Mouse (Mus musculus) heart, postnatal 14 days (tissue): ENCODE results near the gene Tubb5. TPM values are rescaled to one million over a fixed set of nuclear protein-coding genes. Genes with fewer than 3 reads are reported as not detected.

Source experiments
- DNase-seq, 2 experiments: peaks; one replicate each; pipeline ENCODE4 v3.0.0; 2021 to 2022
- intact Hi-C: fragments of 180-260 bp; cut with DNase I; formaldehyde crosslinking; loops from one replicate; pipeline ENCODE4 v1.15.1; 2025
- long read RNA-seq, 2 experiments: library from polyadenylated mRNA; stranded (forward); transcript quantifications; one replicate each; pipeline ENCODE4 v2.0.0; 2021
- total RNA-seq, 2 experiments: library from RNA; stranded (reverse); gene quantifications; 2 replicates each; pipeline ENCODE4 v1.2.3; 2021

Gene Tubb5
- 100 to 1,000 TPM; 134 to 183 TPM for total RNA-seq
- long read RNA-seq, experiment 1, transcript Tubb5-201 (4 exons, 2,649 nt): major isoform, 314 of 323 reads
- long read RNA-seq, experiment 1, partial matches to known transcripts: 1 of 323 reads
- long read RNA-seq, experiment 1, other reads (novel, unspliced or antisense): 8 of 323 reads
- long read RNA-seq, experiment 2, transcript Tubb5-201 (4 exons, 2,649 nt): major isoform, 201 of 212 reads
- long read RNA-seq, experiment 2, partial matches to known transcripts: 1 of 212 reads
- long read RNA-seq, experiment 2, other reads (novel, unspliced or antisense): 9 of 212 reads

DNA sequence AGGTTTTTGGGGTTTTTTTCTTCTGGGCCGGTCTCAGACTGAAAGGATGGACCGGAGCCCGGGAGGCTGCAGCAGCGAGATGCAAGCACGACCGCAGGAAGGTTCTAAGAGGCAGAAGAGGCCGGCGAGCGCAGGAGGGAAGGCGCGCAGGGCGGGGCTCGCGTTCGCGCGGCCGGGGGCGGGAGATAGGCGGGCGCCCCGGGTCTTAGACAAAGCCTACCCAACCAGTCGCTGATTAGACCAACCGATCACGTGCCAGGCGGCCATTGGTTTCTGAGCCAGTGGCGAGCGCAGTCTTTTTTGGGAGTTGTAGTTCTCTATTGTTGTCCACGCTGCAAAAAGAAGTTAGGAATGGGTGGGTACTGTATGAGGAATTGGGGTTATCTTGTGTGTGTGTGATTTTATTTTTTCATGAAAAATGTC is at the start of gene Tubb5:
TSS of gene Tubb5 (minus strand) at position 185 of the 423 bp plus-strand sequence.
- peak; percentile 96 for DNase-seq
- intact Hi-C loops: loop anchor here (10.0 kb wide), 1 partner anchor 137 kb away; the partner anchor contains the start of gene Gnl1

- DNase-seq: no peak
- intact Hi-C loops: no loop called here
These were observed 49.6 kb upstream of the Tubb5 start for GRCm38 (mm10) chr17:35887725-35888124.

DNA sequence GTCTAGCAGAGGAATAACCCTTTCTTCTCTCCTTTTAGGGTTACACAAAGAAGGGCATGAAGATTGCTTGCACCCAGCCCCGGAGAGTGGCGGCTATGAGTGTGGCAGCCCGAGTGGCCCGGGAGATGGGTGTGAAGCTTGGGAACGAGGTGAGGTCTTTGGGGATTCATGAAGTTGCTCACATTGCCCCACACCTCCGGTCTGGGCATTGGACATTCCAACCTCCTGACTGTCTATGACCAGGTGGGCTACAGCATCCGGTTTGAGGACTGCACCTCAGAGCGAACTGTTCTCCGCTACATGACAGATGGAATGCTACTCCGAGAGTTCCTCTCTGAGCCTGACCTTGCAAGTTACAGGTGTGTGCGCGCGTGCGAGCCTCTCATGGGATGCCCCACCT is 45.7 kb upstream of the Tubb5 start:
- DNase-seq: no peak
- intact Hi-C loops: no loop called here

GRCm38 (mm10) chr17:35882924-35883323 is 44.8 kb upstream of the Tubb5 start:
- intact Hi-C loops: no loop called here

GRCm38 (mm10) chr17:35879245-35880057 is 41.3 kb upstream of the Tubb5 start, which contains the start of gene Dhx16:
Gene Dhx16 (plus strand): TSS chr17:35879819.
- intact Hi-C loops: loop anchor here (5.0 kb wide), 1 partner anchor 33 kb away; the partner anchor contains the start of gene Atat1
- DNase-seq: peak; percentile 95 to 97

More at GRCm38 (mm10) chr17:35882924-35883323, 44.8 kb upstream of the Tubb5 start:
- no peak for DNase-seq

- intact Hi-C loops: loop anchor here (1.0 to 5.0 kb wide), 2 partner anchors 38 to 39 kb away; partner anchors contain the start of gene Atat1
- no peak for DNase-seq
These were observed 36.6 kb upstream of the Tubb5 start for GRCm38 (mm10) chr17:35874721-35875120.

GRCm38 (mm10) chr17:35873774-35874519 is 35.8 kb upstream of the Tubb5 start:
- intact Hi-C loops: loop anchor here (1.0 kb wide), 1 partner anchor 135 kb away; no protein-coding TSS in a partner anchor
- peak; percentile 95 for DNase-seq

DNA sequence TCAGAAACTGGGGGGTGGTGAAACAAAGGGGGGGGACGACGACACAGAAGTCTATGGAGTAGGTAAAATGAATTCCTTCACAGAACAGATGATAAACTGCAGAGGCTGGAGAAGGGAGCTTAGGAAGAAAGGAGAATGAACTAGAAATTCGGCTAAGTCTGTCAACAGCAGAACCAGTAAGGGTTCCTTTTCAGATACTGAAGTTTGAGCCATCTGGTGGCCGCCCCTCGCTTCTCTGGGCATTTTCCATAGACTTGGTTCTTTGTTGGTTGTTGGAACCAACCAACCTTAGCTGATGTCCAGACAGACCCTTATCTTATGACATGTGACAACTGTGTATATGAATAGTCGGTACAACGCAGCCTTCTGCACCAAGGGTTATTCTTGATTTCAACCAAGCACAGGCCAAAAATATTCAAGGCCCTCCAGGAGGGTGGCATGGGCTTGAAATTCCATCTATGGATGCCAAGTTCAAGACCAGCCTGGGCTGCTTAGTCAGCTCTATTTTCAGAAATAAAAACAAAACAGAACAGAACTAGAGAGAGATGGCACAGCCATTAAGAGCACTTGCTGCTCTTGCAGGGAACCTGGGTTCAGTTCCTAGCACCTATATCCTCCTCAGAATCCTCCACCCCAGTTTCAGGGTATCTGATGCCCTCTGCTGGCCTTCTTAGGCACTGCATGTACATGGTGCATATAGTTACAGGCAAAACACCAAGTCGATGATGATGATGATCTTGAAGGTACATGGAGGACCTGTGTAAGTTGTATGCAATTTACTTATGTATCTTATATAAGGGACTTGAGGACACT is 33.0 kb upstream of the Tubb5 start:
- DNase-seq: peak; percentile 29 to 56
- intact Hi-C loops: no loop called here

DNA sequence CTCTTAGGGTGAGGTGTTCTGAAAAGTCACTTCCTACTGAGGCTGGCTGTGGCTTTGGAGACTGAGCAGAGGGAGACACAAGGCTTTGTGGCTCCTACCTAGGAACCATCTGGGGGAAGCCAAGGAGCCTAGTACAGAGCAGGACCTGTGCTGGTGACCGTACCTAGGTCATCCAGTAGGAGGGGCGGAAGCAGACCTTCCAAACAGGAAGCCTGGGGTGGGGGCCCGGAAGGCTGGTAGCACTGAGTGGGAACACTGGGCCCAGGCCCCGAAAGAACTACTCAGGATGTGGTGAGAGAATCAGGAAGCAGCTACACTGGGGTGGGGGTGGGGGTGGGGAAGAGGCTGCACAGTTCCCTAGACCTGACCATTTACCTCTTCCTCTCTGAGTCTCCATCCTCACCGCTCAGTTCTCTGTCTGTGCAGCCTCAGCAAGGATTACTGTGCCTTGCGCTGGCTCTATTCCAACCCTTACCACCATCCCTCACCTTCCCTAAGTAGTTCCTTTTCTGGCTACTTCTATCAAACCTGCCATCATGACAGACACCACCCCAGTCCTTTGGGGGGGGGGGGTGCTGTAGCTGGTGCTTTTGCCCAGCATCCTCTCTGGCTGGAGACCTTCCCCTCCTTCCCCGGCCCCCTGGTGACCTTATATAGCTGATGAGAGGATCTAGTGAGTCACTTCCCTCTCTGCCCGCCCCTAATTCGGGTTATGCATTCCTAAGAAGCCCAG is 32.2 kb upstream of the Tubb5 start:
- intact Hi-C loops: no loop called here
- peak; percentile 70 to 75 for DNase-seq

DNA sequence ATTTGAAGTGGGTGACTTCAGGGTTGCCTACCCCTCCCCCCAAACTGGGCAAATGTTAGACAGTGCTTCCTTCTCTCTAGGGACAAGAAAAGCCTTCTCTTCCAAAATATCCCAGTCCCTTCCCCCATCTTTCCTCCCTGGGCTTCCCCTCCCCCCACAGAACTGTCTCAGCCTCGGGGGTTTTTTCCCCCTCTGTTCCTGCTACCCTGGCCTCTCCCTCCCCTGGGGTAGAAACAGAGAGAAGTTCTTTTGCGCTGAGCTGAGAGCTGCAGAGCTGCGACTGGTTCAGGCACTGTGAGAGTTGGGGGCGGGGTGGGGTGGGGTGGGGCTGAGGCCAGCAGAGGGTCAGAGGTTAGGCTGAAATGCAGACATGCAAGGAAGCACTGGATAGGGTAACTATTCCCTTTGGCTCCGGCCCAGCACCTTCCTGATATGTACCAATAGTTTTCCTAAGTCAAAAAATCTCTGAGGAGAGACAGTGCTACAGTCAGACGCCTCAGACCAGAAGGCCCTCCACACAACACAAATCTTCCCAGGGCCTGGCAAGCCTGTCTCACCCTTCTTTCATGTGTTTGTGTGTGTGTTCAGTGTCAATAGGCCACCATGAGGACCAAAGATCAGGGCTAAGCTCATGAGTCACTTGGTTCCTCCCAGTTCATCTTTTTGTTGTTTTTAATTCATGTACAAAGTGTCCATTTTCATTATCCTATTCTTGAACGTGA is 31.4 kb upstream of the Tubb5 start:
- DNase-seq: peak; percentile 60 to 61
- intact Hi-C loops: no loop called here

DNA sequence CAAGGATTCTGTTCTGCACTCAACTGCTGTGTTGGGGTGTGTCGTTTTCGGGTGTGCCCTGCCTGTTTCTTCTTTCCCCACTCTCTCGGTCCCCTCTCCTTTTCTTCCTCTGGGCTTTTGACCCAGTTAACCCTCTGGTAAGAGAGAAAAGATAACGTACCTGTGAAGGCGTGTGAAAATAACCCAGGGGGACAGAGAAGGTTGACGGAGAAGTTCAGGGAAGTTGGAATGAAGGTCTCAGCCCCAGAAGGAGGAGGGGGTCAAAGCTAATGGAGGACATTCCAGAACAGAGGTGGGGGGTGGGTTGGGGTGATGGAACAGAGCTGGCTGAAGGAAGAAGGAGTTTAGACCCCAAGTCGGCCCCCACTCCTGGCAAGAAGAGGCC is 30.8 kb upstream of the Tubb5 start:
- intact Hi-C loops: no loop called here
- no peak for DNase-seq

DNA sequence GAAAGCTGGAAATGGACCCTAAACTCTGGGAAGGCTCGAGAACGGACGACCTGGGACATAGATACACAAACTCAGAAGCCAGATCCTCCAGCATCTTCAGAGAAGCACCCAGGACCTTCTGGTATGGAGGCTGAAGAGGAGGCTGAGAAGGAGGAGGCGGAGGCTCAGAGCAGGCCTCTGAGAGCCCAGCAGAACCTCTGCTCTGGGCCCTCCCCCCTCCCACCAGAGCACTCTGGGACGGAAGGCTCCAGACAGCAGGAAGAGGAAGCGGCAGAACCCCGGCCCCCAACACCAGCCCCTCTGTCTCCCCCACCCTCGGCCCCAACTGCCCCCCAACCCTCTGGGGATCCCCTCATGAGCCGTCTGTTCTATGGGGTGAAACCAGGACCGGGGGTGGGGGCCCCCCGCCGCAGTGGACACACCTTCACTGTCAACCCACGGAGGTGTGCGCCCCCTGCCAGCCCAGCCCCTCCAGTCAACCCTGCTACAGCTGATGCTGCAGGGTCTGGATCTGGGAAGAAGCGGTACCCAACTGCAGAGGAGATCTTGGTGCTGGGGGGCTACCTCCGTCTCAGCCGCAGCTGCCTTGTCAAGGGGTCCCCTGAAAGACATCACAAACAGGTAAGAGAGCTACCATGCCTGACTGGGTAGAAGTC is 30.2 kb upstream of the Tubb5 start:
- peak; percentile 44 to 50 for DNase-seq
- intact Hi-C loops: no loop called here

- intact Hi-C loops: no loop called here
- DNase-seq: peak; percentile 54 to 60
These were observed 29.1 kb upstream of the Tubb5 start for GRCm38 (mm10) chr17:35866911-35867890.

- peak; percentile 83 to 86 for DNase-seq
- intact Hi-C loops: no loop called here
These were observed 28.2 kb upstream of the Tubb5 start for GRCm38 (mm10) chr17:35866281-35866831.

DNA sequence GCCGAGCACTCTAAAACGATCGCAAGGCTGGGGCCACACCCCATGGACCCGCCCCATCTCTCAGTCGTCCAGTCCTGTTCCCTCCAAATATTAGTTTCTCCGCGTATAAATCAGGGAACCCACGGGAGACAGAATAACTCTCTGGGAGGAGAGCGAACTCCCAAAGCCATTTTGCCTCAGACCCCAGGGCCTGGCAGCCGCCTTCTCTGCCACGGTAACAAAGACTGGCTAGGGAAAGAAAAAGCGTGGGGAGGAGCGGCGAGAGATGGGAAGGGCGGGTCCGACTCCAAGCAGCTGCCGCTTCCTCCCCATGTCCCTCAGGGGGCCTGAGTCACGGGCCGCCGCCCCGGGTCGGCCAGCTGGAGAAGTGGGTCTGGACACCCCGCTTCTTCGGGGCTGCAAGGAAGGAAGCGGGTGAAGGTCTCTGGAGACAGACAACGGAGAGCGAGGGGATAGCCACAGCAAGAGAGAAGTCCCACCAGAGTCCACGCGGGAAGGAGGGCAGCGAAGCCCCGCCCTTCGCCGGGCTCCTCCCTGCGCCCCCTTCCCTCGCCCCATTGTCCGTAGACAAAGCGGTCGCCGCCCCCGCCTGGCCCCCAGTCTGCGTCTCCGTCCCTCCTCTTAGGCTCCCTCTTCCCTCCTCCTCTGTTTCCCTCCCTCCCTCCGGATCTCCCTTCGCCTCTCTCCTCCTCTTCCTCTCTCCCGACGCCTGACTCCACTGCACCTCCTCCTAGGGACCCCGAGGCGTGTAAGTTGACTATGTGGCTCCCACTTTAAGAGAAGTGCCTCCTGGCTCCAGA is 27.6 kb upstream of the Tubb5 start, which contains the start of gene Ppp1r18:
TSS of gene Ppp1r18 (plus strand) at position 113 of the 800 bp plus-strand sequence.
- intact Hi-C loops: no loop called here
- peak; percentile 82 to 85 for DNase-seq
